Mouse (Mus musculus): ENCODE results near the gene Pla2g10. TPM values are rescaled to one million over a fixed set of nuclear protein-coding genes. Genes with fewer than 3 reads are reported as not detected.

Pla2g10 gene
- total RNA-seq, 2 experiments from 2014 or later = not detected

Other genes with a start within 250 kb of the Pla2g10 start
- 10 to 100 TPM; 30.9 to 33.0 TPM for gene Parn, start 62.8 kb downstream of the Pla2g10 start, total RNA-seq (2021)
- gene Bfar, start 59.1 kb downstream of the Pla2g10 start, total RNA-seq (2021) = 10 to 100 TPM; 38.8 to 39.5 TPM
- gene 3110001I22Rik, start 59.1 kb downstream of the Pla2g10 start, total RNA-seq (2021) = 1 to 10 TPM; 4.2 to 4.8 TPM
- 10 to 100 TPM; 44.8 to 46.5 TPM for gene Rrn3, start 49.7 kb upstream of the Pla2g10 start, total RNA-seq (2021)
- 10 to 100 TPM; 91.3 to 94.8 TPM for gene Ntan1, start 87.9 kb upstream of the Pla2g10 start, total RNA-seq (2021)
- gene Pdxdc1, start 172.1 kb upstream of the Pla2g10 start, total RNA-seq (2021) = 10 to 100 TPM; 77.4 to 84.8 TPM
- gene Mpv17l, start 172.2 kb upstream of the Pla2g10 start, total RNA-seq (2021) = 10 to 100 TPM; 73.7 to 74.7 TPM

All from layer of hippocampus, postnatal 10 days (tissue).